Mouse (Mus musculus): ENCODE data around the gene Lgsn.

Gene Lgsn

GRCm38 (mm10) chr1:31176101-31176500 is at the start of gene Lgsn:
TSS of gene Lgsn (plus strand) at chr1:31176401.
- no peak for DNase-seq

GRCm38 (mm10) chr1:31138387-31138786 is 37.8 kb upstream of the Lgsn start:
- no peak for DNase-seq

GRCm38 (mm10) chr1:31142288-31143094 is 33.7 kb upstream of the Lgsn start:
- DNase-seq: no peak

GRCm38 (mm10) chr1:31143571-31143970 is 32.6 kb upstream of the Lgsn start:
- no peak for DNase-seq

GRCm38 (mm10) chr1:31149671-31150070 is 26.5 kb upstream of the Lgsn start:
- DNase-seq: no peak

- DNase-seq: no peak
Observed at GRCm38 (mm10) chr1:31150546-31150945, 25.7 kb upstream of the Lgsn start.

GRCm38 (mm10) chr1:31152799-31153426 is 23.3 kb upstream of the Lgsn start:
- DNase-seq: peak; percentile 19

- DNase-seq: peak; percentile 85
Observed at GRCm38 (mm10) chr1:31153793-31154349, 22.3 kb upstream of the Lgsn start.

- no peak for DNase-seq
Observed at GRCm38 (mm10) chr1:31156185-31156584, 20.0 kb upstream of the Lgsn start.

- peak; percentile 41 for DNase-seq
Observed at GRCm38 (mm10) chr1:31156884-31157283, 19.3 kb upstream of the Lgsn start.

- no peak for DNase-seq
Observed at GRCm38 (mm10) chr1:31164527-31165189, 11.5 kb upstream of the Lgsn start.

GRCm38 (mm10) chr1:31165326-31166121 is 10.7 kb upstream of the Lgsn start:
- DNase-seq: no peak

- DNase-seq: no peak
Observed at GRCm38 (mm10) chr1:31175401-31175800, 800 bp upstream of the Lgsn start.

GRCm38 (mm10) chr1:31178264-31178663 is 2.1 kb downstream of the Lgsn start:
- DNase-seq: no peak

- no peak for DNase-seq
Observed at GRCm38 (mm10) chr1:31190237-31190866, 14.2 kb downstream of the Lgsn start.

GRCm38 (mm10) chr1:31195633-31196032 is 19.4 kb downstream of the Lgsn start:
- no peak for DNase-seq

GRCm38 (mm10) chr1:31196959-31197358 is 20.8 kb downstream of the Lgsn start:
- DNase-seq: no peak

GRCm38 (mm10) chr1:31203771-31204170 is 27.6 kb downstream of the Lgsn start:
- DNase-seq: no peak

- DNase-seq: no peak
Observed at GRCm38 (mm10) chr1:31205346-31205745, 29.1 kb downstream of the Lgsn start.

- DNase-seq: no peak
Observed at GRCm38 (mm10) chr1:31205770-31206169, 29.6 kb downstream of the Lgsn start.

- DNase-seq: peak; percentile 57
Observed at GRCm38 (mm10) chr1:31210144-31210543, 33.9 kb downstream of the Lgsn start.

- DNase-seq: no peak
Observed at GRCm38 (mm10) chr1:31214831-31215230, 38.6 kb downstream of the Lgsn start.
